Mouse (Mus musculus) embryonic stem cell, embryonic (primary cell): ENCODE results near the gene Kif26b.

Experiments used
- CTCF ChIA-PET, 4 experiments: fragments of 300-600 bp in 2 of 4; fragments of 350-600 bp in 2 of 4; sonication (Branson Sonifier 250); formaldehyde crosslinking; loops; one replicate each; lab custom pipeline; 2022; ENCODE audit warnings: inconsistent platforms in 2 of 4; lab: Charles Lee
- POLR2A ChIA-PET, 4 experiments: fragments of 300-600 bp in 2 of 4; fragments of 350-600 bp in 2 of 4; sonication (Branson Sonifier 250); formaldehyde crosslinking; loops; one replicate each; lab custom pipeline; 2022; ENCODE audit warnings: antibody characterized with exemption in 4 of 4, inconsistent platforms in 1 of 4; lab: Charles Lee

Kif26b gene

GRCm38 (mm10) chr1:178528431-178529351 is at the start of gene Kif26b:
Gene Kif26b, plus strand, starts transcription at chr1:178529125.
- POLR2A ChIA-PET: interaction anchor here in 3 of 4 experiments (0.6 to 2.4 kb wide), 18 partner anchors 16 to 1465 kb away, joined by 3 to 11 read pairs (median 3); partner anchors contain the start of gene Efcab2 (in 1 of the 3)

GRCm38 (mm10) chr1:178483854-178484253 is 45.1 kb upstream of the Kif26b start:
- CTCF ChIA-PET: no interaction called here
- POLR2A ChIA-PET: interaction anchor here in 2 of 4 experiments (0.6 to 0.7 kb wide), 2 partner anchors 10 to 1873 kb away, joined by 3 to 4 read pairs; no protein-coding TSS in a partner anchor

More at GRCm38 (mm10) chr1:178528431-178529351, at the start of gene Kif26b:
- CTCF ChIA-PET: interaction anchor here in 3 of 4 experiments (0.6 to 2.0 kb wide), 7 partner anchors 223 to 969 kb away, joined by 3 to 12 read pairs (median 4); no protein-coding TSS in a partner anchor

GRCm38 (mm10) chr1:178485138-178485867 is 43.6 kb upstream of the Kif26b start:
- ChIA-PET POLR2A (no interaction called here), CTCF (interaction anchor here in 1 of 4 experiments (1.0 kb wide), 1 partner anchor 173 kb away, joined by 3 read pairs; no protein-coding TSS in a partner anchor)

GRCm38 (mm10) chr1:178485868-178486220 is 43.1 kb upstream of the Kif26b start:
- CTCF ChIA-PET: interaction anchor here in 1 of 4 experiments (1.0 kb wide), 1 partner anchor 173 kb away, joined by 3 read pairs; no protein-coding TSS in a partner anchor
- POLR2A ChIA-PET: no interaction called here

- ChIA-PET CTCF (no interaction called here), POLR2A (interaction anchor here in 1 of 4 experiments (1.1 kb wide), 1 partner anchor 41 kb away, joined by 3 read pairs; no protein-coding TSS in a partner anchor)
Observed at GRCm38 (mm10) chr1:178486828-178487227, 42.1 kb upstream of the Kif26b start.

GRCm38 (mm10) chr1:178489127-178489526 is 39.8 kb upstream of the Kif26b start:
- CTCF ChIA-PET: no interaction called here
- POLR2A ChIA-PET: no interaction called here

- CTCF ChIA-PET: no interaction called here
- POLR2A ChIA-PET: interaction anchor here in 1 of 4 experiments (0.6 kb wide), 1 partner anchor 173 kb away, joined by 4 read pairs; no protein-coding TSS in a partner anchor
Observed at GRCm38 (mm10) chr1:178491733-178492132, 37.2 kb upstream of the Kif26b start.

- ChIA-PET CTCF (no interaction called here), POLR2A (interaction anchor here in 1 of 4 experiments (0.5 kb wide), 1 partner anchor 105 kb away, joined by 3 read pairs; no protein-coding TSS in a partner anchor)
Observed at GRCm38 (mm10) chr1:178492493-178492892, 36.4 kb upstream of the Kif26b start.

GRCm38 (mm10) chr1:178496186-178496585 is 32.7 kb upstream of the Kif26b start:
- POLR2A ChIA-PET: no interaction called here

GRCm38 (mm10) chr1:178496841-178497240 is 32.1 kb upstream of the Kif26b start:
- ChIA-PET POLR2A (no interaction called here), CTCF (interaction anchor here in 2 of 4 experiments (0.5 to 0.7 kb wide), 3 partner anchors 12 to 407 kb away, joined by 3 to 4 read pairs (median 3); no protein-coding TSS in a partner anchor)

More at GRCm38 (mm10) chr1:178496186-178496585, 32.7 kb upstream of the Kif26b start:
- CTCF ChIA-PET: interaction anchor here in 2 of 4 experiments (0.5 to 0.7 kb wide), 3 partner anchors 12 to 408 kb away, joined by 3 to 4 read pairs (median 3); no protein-coding TSS in a partner anchor

GRCm38 (mm10) chr1:178506938-178507337 is 22.0 kb upstream of the Kif26b start:
- ChIA-PET POLR2A (interaction anchor here in 1 of 4 experiments (0.8 kb wide), 1 partner anchor 43 kb away, joined by 3 read pairs; no protein-coding TSS in a partner anchor), CTCF (no interaction called here)

- POLR2A ChIA-PET: interaction anchor here in 1 of 4 experiments (1.2 kb wide), 1 partner anchor 178 kb away, joined by 3 read pairs; no protein-coding TSS in a partner anchor
- CTCF ChIA-PET: interaction anchor here in 1 of 4 experiments (0.6 kb wide), 1 partner anchor 10 kb away, joined by 3 read pairs; no protein-coding TSS in a partner anchor
Observed at GRCm38 (mm10) chr1:178512323-178513031, 16.4 kb upstream of the Kif26b start.

GRCm38 (mm10) chr1:178513954-178514353 is 15.0 kb upstream of the Kif26b start:
- POLR2A ChIA-PET: interaction anchor here in 1 of 4 experiments (0.8 kb wide), 1 partner anchor 9 kb away, joined by 3 read pairs; no protein-coding TSS in a partner anchor
- CTCF ChIA-PET: no interaction called here

GRCm38 (mm10) chr1:178515839-178516238 is 13.1 kb upstream of the Kif26b start:
- CTCF ChIA-PET: no interaction called here
- POLR2A ChIA-PET: no interaction called here

- ChIA-PET CTCF (interaction anchor here in 1 of 4 experiments (0.6 to 1.2 kb wide), 4 partner anchors 10 to 980 kb away, joined by 3 to 8 read pairs (median 4); no protein-coding TSS in a partner anchor), POLR2A (no interaction called here)
Observed at GRCm38 (mm10) chr1:178522389-178522788, 6.5 kb upstream of the Kif26b start.

GRCm38 (mm10) chr1:178523152-178523551 is 5.8 kb upstream of the Kif26b start:
- CTCF ChIA-PET: interaction anchor here in 3 of 4 experiments (0.6 to 1.2 kb wide), 3 partner anchors 373 to 980 kb away, joined by 3 read pairs; no protein-coding TSS in a partner anchor
- POLR2A ChIA-PET: interaction anchor here in 2 of 4 experiments (0.8 to 1.1 kb wide), 2 partner anchors 17 to 139 kb away, joined by 3 to 4 read pairs; no protein-coding TSS in a partner anchor

- CTCF ChIA-PET: interaction anchor here (0.5 to 1.9 kb wide), 12 partner anchors 17 to 1156 kb away, joined by 3 to 5 read pairs (median 3); no protein-coding TSS in a partner anchor
- POLR2A ChIA-PET: interaction anchor here in 2 of 4 experiments (0.6 to 1.6 kb wide), 3 partner anchors 40 to 699 kb away, joined by 3 to 5 read pairs (median 3); no protein-coding TSS in a partner anchor
Observed at GRCm38 (mm10) chr1:178527185-178527546, 1.8 kb upstream of the Kif26b start.
